Mouse (Mus musculus): Measurements from ENCODE around the gene Slc35d1.
A peak's percentile ranks its signal among the peaks of the same experiment; 100 is the strongest.

The Slc35d1 gene

DNA sequence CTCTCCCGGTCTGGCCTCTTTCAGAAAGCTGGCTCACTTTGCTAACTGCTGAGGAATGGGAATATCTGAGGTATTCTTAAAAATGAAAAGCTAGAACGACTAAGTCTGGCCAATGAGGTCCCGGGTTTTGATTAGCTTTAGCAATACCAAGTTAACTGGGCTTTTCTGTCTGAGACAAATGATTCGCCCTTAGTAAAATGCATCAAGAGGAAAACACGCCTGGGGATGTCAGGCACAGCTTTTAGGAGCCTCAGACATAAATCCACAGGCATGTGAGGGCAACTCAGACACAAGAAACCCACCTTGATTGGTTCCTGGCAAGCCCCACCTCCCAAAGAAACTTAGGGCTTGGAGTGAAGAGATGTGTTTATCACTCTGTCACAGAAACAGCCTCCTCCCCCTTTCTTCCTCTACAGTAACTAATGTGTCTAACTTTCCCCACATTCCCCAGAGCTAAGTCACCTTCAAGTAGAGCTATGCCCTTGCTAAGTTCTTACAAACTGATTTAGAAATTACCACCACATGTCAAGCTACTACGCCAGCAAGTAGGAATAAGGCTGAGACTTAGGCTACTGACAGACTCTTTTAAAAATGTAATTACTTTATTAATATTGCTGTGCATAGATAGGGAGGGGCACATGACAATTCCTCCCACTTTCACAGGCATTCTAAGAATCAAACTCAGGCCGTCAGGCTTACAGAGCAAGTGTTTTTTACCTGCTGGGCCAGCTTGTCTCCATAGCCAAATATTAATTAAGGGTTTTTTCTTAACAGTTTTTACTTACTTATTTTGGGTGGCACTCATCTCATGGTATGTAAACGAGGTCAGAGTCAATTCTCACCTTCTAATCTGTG lies 26.0 kb downstream of the Slc35d1 start:
- DNase-seq (ENCODE audit: low read depth, low spot score), result no peak

DNA sequence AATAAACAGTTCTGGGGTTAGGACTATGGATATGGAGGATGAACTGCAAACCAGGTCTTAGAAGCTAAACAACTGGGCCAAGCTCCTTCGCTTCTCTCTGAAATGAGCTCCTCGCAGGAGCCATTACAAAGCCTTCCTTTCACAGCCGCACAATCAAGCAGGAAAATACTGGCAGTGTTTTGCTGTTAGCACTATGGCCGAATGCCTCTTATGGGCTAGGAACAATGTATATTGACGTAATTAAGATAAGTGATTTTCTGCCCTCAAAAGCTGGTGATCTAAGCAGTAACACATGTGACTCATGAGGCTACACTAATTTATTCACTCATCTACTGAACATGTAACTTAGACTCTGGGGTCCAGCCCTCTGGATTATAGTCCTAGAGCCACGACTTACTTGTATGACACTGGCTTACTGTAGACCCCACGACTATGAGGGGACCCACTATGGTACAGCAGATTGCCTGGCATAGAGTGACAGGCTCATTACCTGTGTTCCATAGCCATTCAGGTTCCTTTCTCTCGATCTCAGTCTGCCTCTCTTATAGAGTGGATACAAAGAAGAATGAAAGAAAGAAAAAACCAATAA lies 34.6 kb downstream of the Slc35d1 start:
- no peak for DNase-seq (ENCODE audit: low read depth, low spot score)

- no peak for DNase-seq (ENCODE audit: low read depth, low spot score)
These were observed 35.4 kb downstream of the Slc35d1 start for GRCm38 (mm10) chr4:103179581-103179980.

DNA sequence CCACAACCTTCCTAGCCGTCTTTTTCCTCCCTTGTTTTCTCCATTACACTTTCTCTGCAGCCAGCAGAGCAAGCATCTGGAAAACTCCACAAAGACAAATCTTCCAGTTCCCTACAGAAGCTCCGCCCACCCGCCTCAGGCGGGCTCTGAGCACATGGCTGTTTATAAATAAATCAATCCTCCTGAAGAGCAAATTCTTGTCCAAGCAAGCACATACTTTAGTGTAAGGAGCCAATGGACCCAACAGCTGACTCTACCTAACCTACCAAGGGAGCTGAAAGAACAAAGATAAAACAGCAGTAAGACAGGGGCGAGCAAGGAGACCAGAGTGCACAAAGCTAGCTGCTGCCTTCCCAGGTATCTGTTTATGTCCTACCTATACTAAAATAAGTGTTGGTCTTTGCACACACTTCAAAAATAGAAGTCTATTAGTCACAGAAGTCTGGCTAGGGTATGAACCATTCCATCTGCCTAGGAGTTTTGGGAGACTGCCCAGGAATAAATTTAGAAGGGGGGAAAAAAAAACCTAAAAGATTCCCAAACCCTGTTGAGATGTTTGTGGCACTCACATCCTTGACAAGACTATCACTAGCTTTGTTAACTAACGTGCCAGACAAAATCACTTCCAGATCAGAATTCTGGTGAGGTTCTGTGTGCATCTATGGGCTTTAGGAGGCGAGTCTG lies 36.2 kb downstream of the Slc35d1 start:
- peak; percentile 16 for DNase-seq (ENCODE audit: low read depth, low spot score)

- DNase-seq (ENCODE audit: low read depth, low spot score), result no peak
These were observed 37.3 kb downstream of the Slc35d1 start for GRCm38 (mm10) chr4:103177681-103178080.

- DNase-seq (ENCODE audit: low read depth, low spot score), result no peak
These were observed 41.0 kb downstream of the Slc35d1 start for GRCm38 (mm10) chr4:103174001-103174400.

- DNase-seq (ENCODE audit: low read depth, low spot score), result no peak
These were observed 41.5 kb downstream of the Slc35d1 start for GRCm38 (mm10) chr4:103173507-103173906.

- no peak for DNase-seq (ENCODE audit: low read depth, low spot score)
These were observed 43.7 kb downstream of the Slc35d1 start for GRCm38 (mm10) chr4:103171256-103171655.

GRCm38 (mm10) chr4:103166198-103166597 lies 48.8 kb downstream of the Slc35d1 start:
- DNase-seq (ENCODE audit: low read depth, low spot score), result peak; percentile 17

GRCm38 (mm10) chr4:103158781-103159180 lies 56.2 kb downstream of the Slc35d1 start:
- no peak for DNase-seq (ENCODE audit: low read depth, low spot score)

DNA sequence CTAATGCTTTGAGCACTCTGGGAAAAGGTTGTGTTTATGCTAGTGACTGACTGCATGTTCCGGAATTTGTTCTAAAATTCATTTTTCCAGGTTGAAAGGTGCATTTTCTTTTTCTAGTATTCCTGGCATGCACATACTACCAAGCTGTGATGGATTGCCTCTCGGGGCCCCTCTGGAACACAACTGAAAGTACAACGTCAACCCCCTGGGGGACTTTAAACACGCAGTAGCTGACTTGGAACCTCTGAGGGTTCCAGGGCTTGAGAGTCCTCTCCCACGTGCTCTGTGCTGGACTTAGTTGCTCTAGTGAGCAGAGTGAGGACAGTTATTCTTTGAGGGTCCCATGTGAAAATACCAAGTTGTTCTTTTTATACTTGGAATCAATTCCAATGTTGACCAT lies 63.0 kb downstream of the Slc35d1 start:
- no peak for DNase-seq (ENCODE audit: low read depth, low spot score)

GRCm38 (mm10) chr4:103146339-103146738 lies 68.6 kb downstream of the Slc35d1 start:
- DNase-seq (ENCODE audit: low read depth, low spot score), result peak; percentile 70

- no peak for DNase-seq (ENCODE audit: low read depth, low spot score)
These were observed 78.0 kb downstream of the Slc35d1 start for GRCm38 (mm10) chr4:103136946-103137345.

DNA sequence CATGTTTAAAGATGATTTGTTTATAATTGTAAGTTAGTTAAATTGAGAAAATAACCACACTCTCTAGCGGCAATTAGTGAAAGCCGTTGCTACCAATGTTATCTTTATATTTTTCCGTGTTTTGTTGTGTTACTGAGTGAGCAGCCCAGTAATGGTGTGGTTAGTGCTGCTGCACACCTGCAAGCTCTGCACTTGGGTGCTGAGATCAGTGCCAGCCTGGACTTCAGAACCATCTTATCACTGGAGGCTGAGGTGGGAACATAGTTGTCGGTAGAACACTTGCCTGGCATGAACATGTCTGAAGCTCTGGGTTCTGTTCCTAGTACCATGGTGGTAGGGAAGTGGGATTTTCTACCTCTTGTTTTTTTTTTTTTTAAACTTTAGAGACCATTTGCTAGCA lies 88.4 kb downstream of the Slc35d1 start:
- no peak for DNase-seq (ENCODE audit: low read depth, low spot score)

- no peak for DNase-seq (ENCODE audit: low read depth, low spot score)
These were observed 91.4 kb downstream of the Slc35d1 start for GRCm38 (mm10) chr4:103123606-103124005.

GRCm38 (mm10) chr4:103123086-103123485 lies 91.9 kb downstream of the Slc35d1 start:
- DNase-seq (ENCODE audit: low read depth, low spot score), result no peak

GRCm38 (mm10) chr4:103120874-103121389 lies 94.0 kb downstream of the Slc35d1 start:
- DNase-seq (ENCODE audit: low read depth, low spot score), result no peak

Data from ZHBTc4 (cell line).